Mouse (Mus musculus): ENCODE measurements at regions not wholly inside any gene's neighbourhood (a gene's known extent, or its start where the extent isn't known, plus 50 kb on each side); places are given as distances from the start of the nearest gene placed in this dataset.

GRCm38 (mm10) chr15:11565503-11566031 is 166.1 kb upstream of the Tars start:
- DNase-seq, result no peak

- DNase-seq, result no peak
Measured at GRCm38 (mm10) chr15:11552568-11552967, 153.1 kb upstream of the Tars start.

- no peak for DNase-seq
Measured at GRCm38 (mm10) chr15:11552110-11552509, 152.6 kb upstream of the Tars start.

- no peak for DNase-seq
Measured at GRCm38 (mm10) chr15:11539485-11539884, 140.0 kb upstream of the Tars start.

- DNase-seq, result no peak
Measured at GRCm38 (mm10) chr15:11536076-11536620, 136.7 kb upstream of the Tars start.

- DNase-seq, result no peak
Measured at GRCm38 (mm10) chr15:11534404-11535251, 135.2 kb upstream of the Tars start.

- DNase-seq, result no peak
Measured at GRCm38 (mm10) chr15:11533616-11534015, 134.2 kb upstream of the Tars start.

- no peak for DNase-seq
Measured at GRCm38 (mm10) chr15:11533002-11533610, 133.6 kb upstream of the Tars start.

GRCm38 (mm10) chr15:11532536-11532935 is 133.1 kb upstream of the Tars start:
- no peak for DNase-seq

- DNase-seq, result no peak
Measured at GRCm38 (mm10) chr15:11529819-11530810, 130.7 kb upstream of the Tars start.

- no peak for DNase-seq
Measured at GRCm38 (mm10) chr15:11524337-11525106, 125.1 kb upstream of the Tars start.

- no peak for DNase-seq
Measured at GRCm38 (mm10) chr15:11518565-11518964, 119.1 kb upstream of the Tars start.

- DNase-seq, result no peak
Measured at GRCm38 (mm10) chr15:11517892-11518291, 118.4 kb upstream of the Tars start.

- DNase-seq, result no peak
Measured at GRCm38 (mm10) chr15:11505076-11505639, 105.7 kb upstream of the Tars start.

GRCm38 (mm10) chr15:11496436-11496835 is 97.0 kb upstream of the Tars start:
- no peak for DNase-seq

- no peak for DNase-seq
Measured at GRCm38 (mm10) chr15:11489116-11489515, 89.7 kb upstream of the Tars start.

- DNase-seq, result no peak
Measured at GRCm38 (mm10) chr15:11487268-11487783, 87.9 kb upstream of the Tars start.

- DNase-seq, result no peak
Measured at GRCm38 (mm10) chr15:11483916-11484315, 84.5 kb upstream of the Tars start.

GRCm38 (mm10) chr15:11479166-11479944 is 79.9 kb upstream of the Tars start:
- DNase-seq, result peak; percentile 7

- DNase-seq, result no peak
Measured at GRCm38 (mm10) chr15:11476248-11476647, 76.8 kb upstream of the Tars start.
